In the genomic region with DNA sequence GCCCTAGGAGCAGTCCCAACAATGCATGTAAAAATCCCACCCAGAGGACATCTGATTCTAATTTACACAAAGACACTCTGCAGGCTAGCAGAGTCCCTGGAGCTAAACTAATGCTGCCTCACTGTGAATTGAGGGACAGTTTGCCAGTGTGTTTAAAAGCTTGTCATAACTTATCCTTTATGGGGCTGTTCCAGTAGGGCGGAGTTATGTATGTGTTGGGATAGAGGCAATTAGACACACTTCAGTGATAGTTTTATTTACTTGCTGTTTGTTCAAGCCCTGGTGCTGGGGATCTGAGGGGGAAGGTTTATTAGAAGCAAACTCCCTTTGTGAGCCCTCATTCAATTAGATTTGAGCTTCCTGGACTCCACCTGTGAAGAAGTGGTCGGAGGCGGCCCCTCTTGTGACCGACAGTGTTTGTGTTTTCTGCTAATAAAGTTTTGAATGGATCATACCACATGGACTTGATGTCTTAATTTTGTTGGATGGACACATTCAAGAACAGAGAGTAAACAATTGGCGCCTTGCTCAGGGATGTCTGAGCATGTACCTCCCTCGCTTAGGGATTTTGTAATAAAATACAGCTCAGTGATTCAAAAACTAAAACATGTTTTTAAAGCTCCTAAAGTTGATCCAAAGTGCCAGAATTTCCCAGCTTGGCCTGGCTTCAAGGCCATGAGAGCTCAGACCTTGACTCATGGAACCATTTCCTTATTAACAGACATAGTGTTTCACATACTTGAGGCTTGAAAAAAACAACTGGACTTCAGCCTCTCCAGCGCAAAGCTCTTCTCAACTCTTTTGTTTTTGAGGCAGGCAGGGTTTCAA, we compare ENCODE assay signal across 9 mouse cellular contexts.
A peak's percentile ranks its signal among the peaks of the same experiment; 100 is the strongest.
DNase-seq lines count a peak whose midpoint lies in the region; ATAC-seq and TF ChIP-seq lines count a peak whose summit lies in the region.
"Had no signal": no experiment of that assay in that cellular context is flagged by ENCODE, and none has a peak within 500 bp of the region (broad histone marks: within the 10 kb centered on the region; RNA-seq: fewer than 3 reads in every experiment).

No protein-coding gene starts in this region.

- 28% methylated on average over 7 of the region's 7 CpGs for WGBS in embryonic facial prominence, embryonic 14.5 days
- 22% methylated on average over 7 of the region's 7 CpGs for WGBS in neural tube, embryonic 14.5 days
- 92% methylated on average over 7 of the region's 7 CpGs for WGBS in thymus, adult 2 months

- H3K4me1 ChIP-seq in embryonic facial prominence, embryonic 14.5 days (ENCODE audit: control insufficient read depth, insufficient read depth, low read length) = peaks cover 12% of the 10 kb centered on the region
- H3K4me1 ChIP-seq in neural tube, embryonic 14.5 days (ENCODE audit: control insufficient read depth, insufficient read depth, low read length) = peaks cover 11% of the 10 kb centered on the region
- H3K4me1 ChIP-seq in thymus, adult 2 months (replicated peaks; ENCODE audit: control insufficient read depth, insufficient read depth, low read length) = no peaks in the 10 kb centered on the region

- no peak for TF ChIP-seq POLR2A in thymus, adult 2 months (IDR thresholded peaks at IDR 0.05; ENCODE audit: control insufficient read depth, extremely low read depth, insufficient read depth, low read length, poor library complexity)

- peak; percentile 81 for ATAC-seq in embryonic facial prominence, embryonic 14.5 days (ENCODE audit: low read depth)
- peak; percentile 84 for ATAC-seq in neural tube, embryonic 14.5 days (ENCODE audit: low read depth)

- H3K9me3 ChIP-seq in embryonic facial prominence, embryonic 14.5 days (ENCODE audit: control insufficient read depth, low read length) = peaks cover 4% of the 10 kb centered on the region; the same call in 1 of the 2 replicates
- H3K9me3 ChIP-seq in neural tube, embryonic 14.5 days (ENCODE audit: control insufficient read depth, low read length) = no peaks in the 10 kb centered on the region
- H3K9me3 ChIP-seq: G1E had no signal

- peak overlapping the region; percentile 55 for H3K27ac ChIP-seq in embryonic facial prominence, embryonic 14.5 days (replicated peaks; ENCODE audit: low read depth, low read length)
- no peak overlapping the region for H3K27ac ChIP-seq in neural tube, embryonic 14.5 days (ENCODE audit: low read depth, low read length)
- no peak overlapping the region for H3K27ac ChIP-seq in thymus, adult 2 months (ENCODE audit: control insufficient read depth, insufficient read depth, low read length)

- no peak for TF ChIP-seq CTCF in thymus, adult 2 months (IDR thresholded peaks at IDR 0.05; ENCODE audit: borderline replicate concordance, control insufficient read depth, extremely low read depth, insufficient read depth, low read length, poor library complexity)

- no peaks in the 10 kb centered on the region for H3K27me3 ChIP-seq in embryonic facial prominence, embryonic 14.5 days (replicated peaks; ENCODE audit: control insufficient read depth, insufficient read depth, low read length)
- H3K27me3 ChIP-seq in neural tube, embryonic 14.5 days (ENCODE audit: control insufficient read depth, insufficient read depth, low read length) = no peaks in the 10 kb centered on the region
- H3K27me3 ChIP-seq in thymus, adult 2 months (ENCODE audit: control insufficient read depth, insufficient read depth, low read length) = no peaks in the 10 kb centered on the region

- H3K4me3 ChIP-seq in embryonic facial prominence, embryonic 14.5 days (ENCODE audit: low read depth, low read length) = no peak overlapping the region
- H3K4me3 ChIP-seq in neural tube, embryonic 14.5 days (ENCODE audit: low read depth, low read length) = no peak overlapping the region
- no peak overlapping the region for H3K4me3 ChIP-seq in thymus, adult 2 months (ENCODE audit: control insufficient read depth, insufficient read depth, low read length)

- H3K9ac ChIP-seq in embryonic facial prominence, embryonic 14.5 days (ENCODE audit: low read depth, low read length) = no peak overlapping the region
- no peak overlapping the region for H3K9ac ChIP-seq in neural tube, embryonic 14.5 days (replicated peaks; ENCODE audit: low read depth, low read length)

- DNase-seq in adrenal gland, adult 2 months = peak; percentile 79
- DNase-seq in embryonic facial prominence, embryonic 14.5 days (ENCODE audit: low spot score) = peak; percentile 86
- peak; percentile 27 for DNase-seq in heart, postnatal 25 days (ENCODE audit: low spot score)
- peak; percentile 66 to 76 for DNase-seq in kidney, postnatal 4 days
- DNase-seq in layer of hippocampus, adult 18-20 months (ENCODE audit: low spot score in 2 of 2) = no peak
- no peak for DNase-seq in thymus, adult 2 months
- DNase-seq in right cerebral cortex, postnatal 10 days (ENCODE audit: low spot score in 2 of 2) = no peak

- H3K4me2 ChIP-seq in embryonic facial prominence, embryonic 14.5 days (ENCODE audit: low read depth, low read length) = peak overlapping the region; percentile 28
- no peak overlapping the region for H3K4me2 ChIP-seq in neural tube, embryonic 14.5 days (ENCODE audit: low read depth, low read length)

- intact Hi-C loops in heart, postnatal 25 days (cut with DNase I) = no loop called here

- no peaks in the 10 kb centered on the region for H3K36me3 ChIP-seq in embryonic facial prominence, embryonic 14.5 days (ENCODE audit: control insufficient read depth, insufficient read depth, low read length)
- H3K36me3 ChIP-seq in neural tube, embryonic 14.5 days (ENCODE audit: control insufficient read depth, insufficient read depth, low read length) = no peaks in the 10 kb centered on the region
- H3K36me3 ChIP-seq in thymus, adult 2 months (ENCODE audit: control insufficient read depth, insufficient read depth, low read length) = no peaks in the 10 kb centered on the region
- H3K36me3 ChIP-seq: G1E had no signal

Comparison
In these comparisons a context has a peak if more than half of its experiments do, and no peak if none do; other contexts are left out.
1. DNase-seq: peak in adrenal gland, adult 2 months (single experiment), embryonic facial prominence, embryonic 14.5 days (single experiment), heart, postnatal 25 days (single experiment) and kidney, postnatal 4 days (2 of 2); none in layer of hippocampus, adult 18-20 months (0 of 2), thymus, adult 2 months (single experiment) and right cerebral cortex, postnatal 10 days (0 of 2).